Mouse (Mus musculus) central nervous system, embryonic 18 days (tissue): ENCODE measurements around the gene Fam69b. TPM values are rescaled to one million over a fixed set of nuclear protein-coding genes. Genes with fewer than 3 reads are reported as not detected.

Experiments
- polyA plus RNA-seq: library from polyadenylated mRNA; depleted of rRNA; stranded (reverse); fragments of >200 nt; gene quantifications from 2 replicates; pipeline ENCODE4 v1.2.3, GENCODE M21; 2012; rRNA removed

The Fam69b gene
- polyA plus RNA-seq, result 123 and 131 TPM in 2 replicates

DNA sequence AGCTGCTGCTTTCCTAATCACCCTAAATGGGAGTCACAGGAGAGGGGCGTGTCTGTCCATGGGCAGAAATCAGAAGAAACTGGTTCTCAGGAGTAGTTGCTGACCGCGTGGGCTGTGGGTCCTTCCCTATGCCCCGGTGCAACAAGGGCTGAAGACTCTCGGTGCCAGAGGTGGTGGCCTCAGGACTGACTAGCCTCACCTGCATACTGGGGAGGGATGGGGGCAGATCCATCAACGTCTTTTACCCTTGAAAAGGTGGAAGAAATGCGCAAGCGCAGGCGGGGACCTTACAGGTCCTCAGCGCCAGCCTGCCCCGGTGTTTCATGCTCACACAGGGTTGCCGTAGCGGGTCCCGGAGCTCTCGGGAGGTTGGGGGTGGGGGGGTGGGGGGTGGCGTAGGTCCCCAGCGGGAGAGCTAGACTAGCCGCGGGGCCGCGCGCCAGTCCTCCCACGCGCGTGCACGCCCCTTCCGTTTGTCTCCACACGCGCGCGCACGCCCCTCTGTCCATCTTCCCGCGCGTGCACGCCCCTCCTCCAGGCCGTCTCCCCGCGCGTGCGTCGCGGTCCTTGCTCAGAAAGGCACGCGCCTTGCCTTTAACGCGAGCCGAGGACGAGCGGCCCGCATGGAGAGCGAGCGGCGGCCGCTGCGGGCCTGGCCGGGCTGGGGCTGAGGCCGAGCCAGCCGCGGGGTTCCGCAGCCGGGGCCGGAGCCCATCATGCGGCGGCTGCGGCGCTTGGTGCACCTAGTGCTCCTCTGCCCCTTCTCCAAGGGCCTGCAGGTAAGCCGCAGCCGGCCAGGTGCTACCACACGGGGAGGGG, at the start of gene Fam69b:
Gene Fam69b (plus strand): TSS at position 537 of the 819 bp plus-strand sequence.

DNA sequence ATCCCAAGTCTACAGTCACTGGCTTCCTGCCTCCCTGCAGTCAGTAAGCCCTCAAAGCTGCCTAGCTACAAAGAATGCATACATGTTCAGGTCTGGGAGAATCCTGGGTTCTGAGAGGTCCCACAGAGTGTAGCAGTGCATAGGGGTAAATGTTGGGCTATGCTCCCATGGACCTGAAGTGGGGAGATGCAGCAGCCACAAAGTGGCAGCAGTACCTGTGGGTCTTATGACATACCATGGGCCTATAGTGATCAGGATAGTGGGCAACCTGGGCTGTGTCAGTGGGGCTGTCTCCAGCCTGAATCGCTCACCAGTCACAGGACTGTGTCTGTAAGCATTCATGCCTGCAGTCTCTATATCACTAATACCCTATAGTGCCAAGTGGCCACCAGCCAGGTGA, 48.5 kb upstream of the Fam69b start, which contains the start of gene Egfl7:
Gene Egfl7 (plus strand): TSS at position 301 of the 400 bp plus-strand sequence.

DNA sequence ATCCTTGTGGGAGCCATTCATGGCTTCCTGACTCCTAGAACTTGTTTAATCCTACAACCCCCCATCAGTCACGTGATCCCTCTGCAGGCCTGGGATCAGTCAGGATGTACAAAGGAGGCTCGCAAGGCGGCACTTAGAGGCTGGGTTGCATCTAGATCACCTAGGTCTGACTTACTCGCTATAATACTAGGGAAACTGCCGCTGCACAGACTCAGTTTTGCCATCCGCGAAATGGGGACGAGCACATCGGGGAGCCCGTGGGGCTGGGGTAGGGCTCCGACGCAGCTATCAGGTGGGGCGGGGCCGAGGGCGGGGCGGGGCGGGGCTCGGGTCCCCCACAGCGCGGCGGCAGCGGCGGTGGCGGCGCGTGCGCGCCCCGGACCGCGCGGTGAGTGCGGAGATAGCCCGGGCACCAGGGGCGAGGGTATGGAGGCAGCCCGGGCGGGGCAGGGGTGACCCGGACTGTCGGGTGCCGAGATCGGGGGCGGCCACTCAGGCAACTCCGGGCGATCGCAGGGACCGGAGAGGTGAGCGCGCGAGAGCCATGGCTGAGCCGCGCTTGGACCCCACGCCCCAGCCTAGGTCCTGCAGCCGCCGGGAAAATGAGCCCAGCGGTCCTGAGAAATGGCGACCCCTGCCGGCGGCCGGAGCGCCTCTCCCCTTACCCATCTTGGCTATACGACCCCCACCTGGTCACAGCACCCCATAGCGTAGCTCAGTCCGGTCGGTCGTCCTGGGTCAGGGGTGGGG, 41.8 kb upstream of the Fam69b start, which contains the start of gene Gm20532:
Gene Gm20532 (plus strand): TSS at position 346 of the 750 bp plus-strand sequence.

DNA sequence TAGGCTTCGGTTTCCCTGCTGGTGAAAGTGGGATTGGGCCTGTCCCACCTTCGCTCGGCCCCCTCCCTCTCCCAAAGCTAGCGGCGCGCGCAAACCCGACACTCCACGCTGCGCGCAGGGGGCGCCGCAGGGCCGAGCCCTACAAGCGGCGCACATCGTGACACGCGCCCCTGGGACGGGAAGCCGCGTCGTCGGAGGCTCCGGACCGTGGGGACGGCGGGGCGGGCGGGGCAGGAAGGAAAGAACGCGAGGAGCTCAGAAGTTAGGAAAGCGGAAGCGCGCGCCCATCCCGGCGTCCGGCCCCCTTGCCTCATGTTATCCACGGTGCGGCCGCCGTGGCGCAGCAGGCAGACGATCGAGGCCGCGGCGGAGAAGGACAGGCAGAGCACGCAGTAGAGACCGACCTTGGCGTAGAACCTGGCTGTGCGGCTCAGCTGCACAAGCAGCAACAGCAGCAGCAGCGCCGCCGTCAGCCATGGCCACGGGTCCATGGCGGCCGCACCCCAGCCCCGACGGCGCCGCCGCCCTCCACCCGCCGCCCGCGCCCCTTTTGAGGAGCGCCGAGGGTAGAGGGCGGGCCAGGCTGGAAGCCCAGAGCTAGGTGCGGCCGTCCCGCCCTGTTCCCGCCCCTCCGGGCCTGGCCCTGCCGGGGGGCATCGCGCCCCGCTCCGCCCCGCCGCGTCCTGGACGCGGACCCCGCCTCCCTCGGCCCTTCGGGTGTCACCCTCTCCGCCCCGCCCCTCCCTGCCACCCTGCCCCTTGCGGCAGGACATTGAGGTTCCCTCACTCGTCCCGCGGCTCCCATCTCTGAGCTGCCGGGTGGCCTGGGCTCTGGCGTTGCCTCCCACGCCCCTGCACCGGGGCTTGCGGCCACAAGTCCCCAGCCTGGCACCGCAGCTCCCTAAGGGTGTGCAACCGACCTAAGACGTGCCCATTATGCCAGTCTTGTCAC, 24.3 kb upstream of the Fam69b start, which contains the start of gene Agpat2:
Gene Agpat2 (minus strand): TSS at position 698 of the 952 bp plus-strand sequence.

DNA sequence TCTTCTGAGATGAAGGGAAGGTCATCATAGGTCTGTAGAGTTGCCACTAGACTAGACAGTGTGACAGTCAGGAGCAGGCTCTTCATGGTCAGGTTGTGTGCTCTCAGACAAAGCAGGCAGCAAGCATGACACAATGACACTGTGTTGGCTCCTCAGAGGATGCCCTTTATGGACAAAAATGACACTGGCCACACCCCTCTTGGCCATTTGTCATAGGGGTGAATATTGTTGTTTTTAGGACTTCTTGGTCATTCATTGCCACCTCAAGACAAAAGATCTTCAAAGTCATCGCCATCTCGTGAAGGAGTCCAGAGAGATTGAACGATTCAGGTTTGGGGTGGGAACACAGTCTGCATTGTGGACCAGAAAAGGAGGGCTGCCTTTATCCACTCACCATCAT, 42.9 kb downstream of the Fam69b start, which contains the start of gene Lcn4:
Gene Lcn4 (minus strand): TSS at position 101 of the 400 bp plus-strand sequence.

Other genes with a start within 250 kb of the Fam69b start
- 57.9 and 63.3 TPM in 2 replicates for gene Snapc4, start 247.8 kb upstream of the Fam69b start, polyA plus RNA-seq
- gene Entr1, start 239.1 kb upstream of the Fam69b start, polyA plus RNA-seq, result 294 and 301 TPM in 2 replicates
- gene Pmpca, start 239.1 kb upstream of the Fam69b start, polyA plus RNA-seq, result 123 and 126 TPM in 2 replicates
- gene Inpp5e, start 219.3 kb upstream of the Fam69b start, polyA plus RNA-seq, result 34.4 and 35.6 TPM in 2 replicates
- gene Sec16a, start 183.2 kb upstream of the Fam69b start, polyA plus RNA-seq, result 35.6 and 37.3 TPM in 2 replicates
- 11.0 and 11.8 TPM in 2 replicates for gene Notch1, start 111.8 kb upstream of the Fam69b start, polyA plus RNA-seq
- gene Egfl7, start 48.4 kb upstream of the Fam69b start, polyA plus RNA-seq, result 131 and 140 TPM in 2 replicates
- gene Gm20532, start 41.8 kb upstream of the Fam69b start, polyA plus RNA-seq, result not detected in 2 replicates
- gene Agpat2, start 24.0 kb upstream of the Fam69b start, polyA plus RNA-seq, result 4.8 and 6.1 TPM in 2 replicates
- not detected in 2 replicates for gene Lcn4, start 42.8 kb downstream of the Fam69b start, polyA plus RNA-seq
- gene Abo, start 236.5 kb downstream of the Fam69b start, polyA plus RNA-seq, result not detected in 2 replicates